Mouse (Mus musculus) kidney, embryonic 16.5 days (tissue): ENCODE results near the gene Mrgpra6. TPM values are rescaled to one million over a fixed set of nuclear protein-coding genes. Genes with fewer than 3 reads are reported as not detected.
A peak's percentile ranks its signal among the peaks of the same experiment; 100 is the strongest.

Experiments used
- ATAC-seq: fragments of 200-750 bp; cut with Nextera tagmentation; 2 replicates; pipeline ENCODE4 v1.8.0; 2017; ENCODE audit warnings: moderate TSS enrichment; ENCODE audit not compliant: low FRiP score, low TSS enrichment
- H3K27ac ChIP-seq: fragments of 300-500 bp; sonication (generic); 2 replicates; pipeline ENCODE4 v1.5.1; 2014; ENCODE audit warnings: low read length
- H3K27me3 ChIP-seq: fragments of 300-500 bp; sonication (generic); 2 replicates; pipeline ENCODE4 v1.6.1; 2014; ENCODE audit warnings: low read length, control low read depth, mixed read lengths; ENCODE audit not compliant: insufficient read depth
- H3K36me3 ChIP-seq: fragments of 300-500 bp; sonication (generic); 2 replicates; pipeline ENCODE4 v1.6.1; 2014; ENCODE audit warnings: low read length, control low read depth, mixed read lengths; ENCODE audit not compliant: insufficient read depth
- H3K4me1 ChIP-seq: fragments of 300-500 bp; sonication (generic); 2 replicates; pipeline ENCODE4 v1.6.1; 2014; ENCODE audit warnings: low read length, control low read depth, mixed read lengths; ENCODE audit not compliant: insufficient read depth
- H3K4me2 ChIP-seq: fragments of 300-500 bp; sonication (generic); replicated peaks from 2 replicates; pipeline ENCODE4 v1.6.1; 2014; ENCODE audit warnings: low read depth, low read length
- H3K4me3 ChIP-seq: fragments of 300-500 bp; sonication (generic); 2 replicates; pipeline ENCODE4 v1.5.1; 2014; ENCODE audit warnings: mild to moderate bottlenecking, low read length
- H3K9ac ChIP-seq: fragments of 300-500 bp; sonication (generic); replicated peaks from 2 replicates; pipeline ENCODE4 v1.6.1; 2014; ENCODE audit warnings: low read length
- H3K9me3 ChIP-seq: fragments of 300-500 bp; sonication (generic); 2 replicates; pipeline ENCODE4 v1.6.1; 2016; ENCODE audit warnings: low read length, control low read depth
- WGBS: fragments of 180-500 bp; shearing (Covaris S2); extraction: QIAGEN DNeasy Blood & Tissue Kit; methylation state at CpG from one replicate; pipeline ENCODE4 v1.1.7; 2014; 5-methylcytosine and 5-hydroxymethylcytosine counted together
- polyA plus RNA-seq: library from polyadenylated mRNA; unstranded; fragments of >200 nt; fragmentation: Nextera tagmentation; extraction: Ambion mirVana; gene quantifications from 2 replicates; pipeline ENCODE4 v1.2.1, GENCODE M21; 2015

The Mrgpra6 gene
- polyA plus RNA-seq, 1 experiment from 2014 or later = not detected

DNA sequence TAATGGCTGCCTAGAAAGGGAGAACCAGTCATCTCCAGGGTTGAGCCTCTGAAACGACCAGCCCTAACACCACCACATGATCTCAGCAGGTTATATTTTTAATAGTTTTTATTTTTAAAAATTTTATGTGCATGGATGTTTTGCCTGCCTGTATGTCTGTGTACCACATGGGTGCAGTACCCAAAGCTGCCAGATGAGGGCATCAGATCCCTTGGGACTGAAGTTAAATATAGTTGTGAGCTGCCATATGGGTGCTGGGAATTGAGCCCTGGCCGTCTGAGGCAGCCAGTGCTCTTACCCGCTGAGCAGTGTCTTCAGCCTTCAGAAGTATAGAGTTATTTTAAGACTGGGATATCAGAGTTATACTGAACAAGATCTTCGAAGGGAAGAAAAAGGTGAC lies 49.3 kb downstream of the Mrgpra6 start:
- Histone ChIP-seq H3K36me3 (no peaks in the 10 kb centered on the region), H3K9ac (no peak overlapping the region), H3K4me3 (no peak overlapping the region), H3K27ac (no peak overlapping the region), H3K27me3 (no peaks in the 10 kb centered on the region), H3K4me1 (no peaks in the 10 kb centered on the region), H3K4me2 (no peak overlapping the region), H3K9me3 (no peaks in the 10 kb centered on the region; the same call in 1 of the 2 replicates)
- no peak for ATAC-seq
- WGBS = 91% methylated on average over 4 of the region's 4 CpGs

GRCm38 (mm10) chr7:47150420-47151061 lies 54.2 kb downstream of the Mrgpra6 start:
- Histone ChIP-seq H3K27me3 (no peaks in the 10 kb centered on the region), H3K9me3 (no peaks in the 10 kb centered on the region; the same call in 1 of the 2 replicates), H3K4me1 (no peaks in the 10 kb centered on the region), H3K4me3 (no peak overlapping the region), H3K9ac (no peak overlapping the region), H3K27ac (no peak overlapping the region), H3K4me2 (0 out of 2 replicates have a peak overlapping the region, but pooled peaks have one; percentile 17), H3K36me3 (no peaks in the 10 kb centered on the region)
- WGBS = 17% methylated on average over 11 of the region's 11 CpGs
- ATAC-seq = peak; percentile 39; the same call in 1 of the 2 replicates

GRCm38 (mm10) chr7:47148298-47148697 lies 56.4 kb downstream of the Mrgpra6 start:
- Histone ChIP-seq H3K9ac (no peak overlapping the region), H3K4me2 (no peak overlapping the region), H3K4me3 (no peak overlapping the region), H3K27me3 (no peaks in the 10 kb centered on the region), H3K27ac (no peak overlapping the region), H3K9me3 (no peaks in the 10 kb centered on the region), H3K4me1 (no peaks in the 10 kb centered on the region), H3K36me3 (no peaks in the 10 kb centered on the region)
- no peak for ATAC-seq
- WGBS = 83% methylated on average over 7 of the region's 7 CpGs

- WGBS = 54% methylated on average over 12 of the region's 12 CpGs
- no peaks in the 10 kb centered on the region for H3K4me1 ChIP-seq
- H3K27ac ChIP-seq = no peak overlapping the region
- no peak for ATAC-seq
- H3K9me3 ChIP-seq = no peaks in the 10 kb centered on the region
- H3K9ac ChIP-seq = no peak overlapping the region
- no peak overlapping the region for H3K4me2 ChIP-seq
- no peaks in the 10 kb centered on the region for H3K27me3 ChIP-seq
- no peak overlapping the region for H3K4me3 ChIP-seq
- H3K36me3 ChIP-seq = no peaks in the 10 kb centered on the region
Observed at GRCm38 (mm10) chr7:47146034-47146812, 58.5 kb downstream of the Mrgpra6 start.

GRCm38 (mm10) chr7:47144299-47144698 lies 60.4 kb downstream of the Mrgpra6 start:
- H3K9me3 ChIP-seq = no peaks in the 10 kb centered on the region
- H3K36me3 ChIP-seq = no peaks in the 10 kb centered on the region
- no peak overlapping the region for H3K27ac ChIP-seq
- no peak for ATAC-seq
- WGBS = 35% methylated on average over 6 of the region's 6 CpGs
- no peak overlapping the region for H3K4me2 ChIP-seq
- no peaks in the 10 kb centered on the region for H3K4me1 ChIP-seq
- H3K4me3 ChIP-seq = no peak overlapping the region
- no peak overlapping the region for H3K9ac ChIP-seq
- H3K27me3 ChIP-seq = no peaks in the 10 kb centered on the region

- H3K36me3 ChIP-seq = no peaks in the 10 kb centered on the region
- no peaks in the 10 kb centered on the region for H3K4me1 ChIP-seq
- WGBS = 80% methylated on average over 8 of the region's 8 CpGs
- no peak overlapping the region for H3K27ac ChIP-seq
- H3K27me3 ChIP-seq = peaks cover 3% of the 10 kb centered on the region; the same call in 1 of the 2 replicates
- H3K4me2 ChIP-seq = no peak overlapping the region
- no peak for ATAC-seq
- H3K9me3 ChIP-seq = no peaks in the 10 kb centered on the region
- H3K9ac ChIP-seq = no peak overlapping the region
- H3K4me3 ChIP-seq = no peak overlapping the region
Observed at GRCm38 (mm10) chr7:47139823-47140325, 64.8 kb downstream of the Mrgpra6 start.

Other genes with a start within 250 kb of the Mrgpra6 start
- 11.0 and 12.8 TPM in 2 replicates for gene Uevld, start 246.4 kb downstream of the Mrgpra6 start, polyA plus RNA-seq
- not detected in 2 replicates for gene Gm9999, start 221.3 kb downstream of the Mrgpra6 start, polyA plus RNA-seq
- 20.9 and 21.1 TPM in 2 replicates for gene Spty2d1, start 196.5 kb downstream of the Mrgpra6 start, polyA plus RNA-seq
- 34.8 and 35.8 TPM in 2 replicates for gene Tmem86a, start 154.3 kb downstream of the Mrgpra6 start, polyA plus RNA-seq
- 0.89 and 0.90 TPM in 2 replicates for gene Ptpn5, start 71.2 kb downstream of the Mrgpra6 start, polyA plus RNA-seq
- gene Mrgpra9, start 47.9 kb upstream of the Mrgpra6 start, polyA plus RNA-seq = not detected in 2 replicates
- not detected in 2 replicates for gene Mrgpra1, start 149.3 kb upstream of the Mrgpra6 start, polyA plus RNA-seq
- not detected in 2 replicates for gene Mrgpra2a, start 247.2 kb upstream of the Mrgpra6 start, polyA plus RNA-seq